Mouse (Mus musculus): ENCODE results near the gene Slc19a1.

Gene Slc19a1

GRCm38 (mm10) chr10:77028782-77029296 is 3.2 kb upstream of the Slc19a1 start:
- in situ Hi-C loops (cut with MboI; ENCODE audit: low pct_unique_long_range_greater_than_20kb in 1 of 2, low sequenced_read_pairs in 2 of 2, unreplicated experiment in 1 of 2) = no loop called here

GRCm38 (mm10) chr10:77029761-77030160 is 2.3 kb upstream of the Slc19a1 start:
- in situ Hi-C loops (cut with MboI; ENCODE audit: low pct_unique_long_range_greater_than_20kb in 1 of 2, low sequenced_read_pairs in 2 of 2, unreplicated experiment in 1 of 2) = no loop called here

- in situ Hi-C loops (cut with MboI; ENCODE audit: low pct_unique_long_range_greater_than_20kb in 1 of 2, low sequenced_read_pairs in 2 of 2, unreplicated experiment in 1 of 2) = no loop called here
Observed at GRCm38 (mm10) chr10:77030666-77031065, 1.4 kb upstream of the Slc19a1 start.

GRCm38 (mm10) chr10:77032591-77033322 is 716 bp downstream of the Slc19a1 start:
- in situ Hi-C loops (cut with MboI; ENCODE audit: low pct_unique_long_range_greater_than_20kb in 1 of 2, low sequenced_read_pairs in 2 of 2, unreplicated experiment in 1 of 2) = no loop called here

GRCm38 (mm10) chr10:77033323-77034025 is 1.4 kb downstream of the Slc19a1 start:
- in situ Hi-C loops (cut with MboI; ENCODE audit: low pct_unique_long_range_greater_than_20kb in 1 of 2, low sequenced_read_pairs in 2 of 2, unreplicated experiment in 1 of 2) = no loop called here

GRCm38 (mm10) chr10:77035487-77035886 is 3.4 kb downstream of the Slc19a1 start:
- in situ Hi-C loops (cut with MboI; ENCODE audit: low pct_unique_long_range_greater_than_20kb in 1 of 2, low sequenced_read_pairs in 2 of 2, unreplicated experiment in 1 of 2) = no loop called here

- in situ Hi-C loops (cut with MboI; ENCODE audit: low pct_unique_long_range_greater_than_20kb in 1 of 2, low sequenced_read_pairs in 2 of 2, unreplicated experiment in 1 of 2) = no loop called here
Observed at GRCm38 (mm10) chr10:77038579-77039174, 6.6 kb downstream of the Slc19a1 start.

- in situ Hi-C loops (cut with MboI; ENCODE audit: low pct_unique_long_range_greater_than_20kb in 1 of 2, low sequenced_read_pairs in 2 of 2, unreplicated experiment in 1 of 2) = no loop called here
Observed at GRCm38 (mm10) chr10:77048196-77048595, 16.2 kb downstream of the Slc19a1 start.

GRCm38 (mm10) chr10:77048606-77049005 is 16.6 kb downstream of the Slc19a1 start:
- in situ Hi-C loops (cut with MboI; ENCODE audit: low pct_unique_long_range_greater_than_20kb in 1 of 2, low sequenced_read_pairs in 2 of 2, unreplicated experiment in 1 of 2) = no loop called here

- in situ Hi-C loops (cut with MboI; ENCODE audit: low pct_unique_long_range_greater_than_20kb in 1 of 2, low sequenced_read_pairs in 2 of 2, unreplicated experiment in 1 of 2) = no loop called here
Observed at GRCm38 (mm10) chr10:77056768-77057167, 24.7 kb downstream of the Slc19a1 start.

- in situ Hi-C loops (cut with MboI; ENCODE audit: low pct_unique_long_range_greater_than_20kb in 1 of 2, low sequenced_read_pairs in 2 of 2, unreplicated experiment in 1 of 2) = no loop called here
Observed at GRCm38 (mm10) chr10:77061426-77061825, 29.4 kb downstream of the Slc19a1 start.

- in situ Hi-C loops (cut with MboI; ENCODE audit: low pct_unique_long_range_greater_than_20kb in 1 of 2, low sequenced_read_pairs in 2 of 2, unreplicated experiment in 1 of 2) = no loop called here
Observed at GRCm38 (mm10) chr10:77062393-77063010, 30.5 kb downstream of the Slc19a1 start.

GRCm38 (mm10) chr10:77064239-77064638 is 32.2 kb downstream of the Slc19a1 start:
- in situ Hi-C loops (cut with MboI; ENCODE audit: low pct_unique_long_range_greater_than_20kb in 1 of 2, low sequenced_read_pairs in 2 of 2, unreplicated experiment in 1 of 2) = no loop called here

- in situ Hi-C loops (cut with MboI; ENCODE audit: low pct_unique_long_range_greater_than_20kb in 1 of 2, low sequenced_read_pairs in 2 of 2, unreplicated experiment in 1 of 2) = no loop called here
Observed at GRCm38 (mm10) chr10:77064659-77065058, 32.6 kb downstream of the Slc19a1 start.

GRCm38 (mm10) chr10:77068469-77068868 is 36.4 kb downstream of the Slc19a1 start:
- in situ Hi-C loops (cut with MboI; ENCODE audit: low pct_unique_long_range_greater_than_20kb in 1 of 2, low sequenced_read_pairs in 2 of 2, unreplicated experiment in 1 of 2) = no loop called here

- in situ Hi-C loops (cut with MboI; ENCODE audit: low pct_unique_long_range_greater_than_20kb in 1 of 2, low sequenced_read_pairs in 2 of 2, unreplicated experiment in 1 of 2) = no loop called here
Observed at GRCm38 (mm10) chr10:77070072-77070471, 38.0 kb downstream of the Slc19a1 start.

GRCm38 (mm10) chr10:77074276-77074974 is 42.4 kb downstream of the Slc19a1 start:
- in situ Hi-C loops (cut with MboI; ENCODE audit: low pct_unique_long_range_greater_than_20kb in 1 of 2, low sequenced_read_pairs in 2 of 2, unreplicated experiment in 1 of 2) = no loop called here

- in situ Hi-C loops (cut with MboI; ENCODE audit: low pct_unique_long_range_greater_than_20kb in 1 of 2, low sequenced_read_pairs in 2 of 2, unreplicated experiment in 1 of 2) = loop anchor here (5.0 to 25.0 kb wide), 2 partner anchors 44 to 659 kb away; partner anchors contain the start of genes Gm10100 (in 1 of the 2) and Gm18596 (in 1 of the 2)
Observed at GRCm38 (mm10) chr10:77078456-77078855, 46.4 kb downstream of the Slc19a1 start.

All from mouse embryonic stem cell (cell line).